Mouse (Mus musculus): Measurements from ENCODE around the gene Rgl3. TPM values are rescaled to one million over a fixed set of nuclear protein-coding genes. Genes with fewer than 3 reads are reported as not detected.

The Rgl3 gene
- polyA plus RNA-seq, 1 experiment from 2014 or later = 1.3 TPM

GRCm38 (mm10) chr9:21988421-21989101 is 685 bp downstream of the Rgl3 start:
- ATAC-seq (ENCODE audit: low FRiP score) = no peak; the same call in 1 of the 2 replicates
- Histone ChIP-seq H3K27me3 (ENCODE audit: control insufficient read depth, insufficient read depth, low read length) (peaks cover 58% of the 10 kb centered on the region), H3K9ac (peak overlapping the region; percentile 12), H3K4me2 (replicated peaks) (peak overlapping the region; percentile 49), H3K4me3 (replicated peaks; ENCODE audit: low read length) (peak overlapping the region; percentile 22), H3K9me3 (ENCODE audit: control insufficient read depth, low read length) (no peaks in the 10 kb centered on the region), H3K36me3 (replicated peaks; ENCODE audit: control insufficient read depth, insufficient read depth) (no peaks in the 10 kb centered on the region), H3K4me1 (replicated peaks; ENCODE audit: control insufficient read depth, insufficient read depth, low read length) (peaks cover 18% of the 10 kb centered on the region; the same call in 1 of the 2 replicates), H3K27ac (no peak overlapping the region)
- no peak for DNase-seq (ENCODE audit: low spot score)
- WGBS = 1% methylated on average over 32 of the region's 32 CpGs

- no peak for DNase-seq (ENCODE audit: low spot score)
- no peak for ATAC-seq (ENCODE audit: low FRiP score)
- Histone ChIP-seq H3K9ac (no peak overlapping the region), H3K4me1 (replicated peaks; ENCODE audit: control insufficient read depth, insufficient read depth, low read length) (peaks cover 18% of the 10 kb centered on the region; the same call in 1 of the 2 replicates), H3K4me3 (replicated peaks; ENCODE audit: low read length) (peak overlapping the region; percentile 22), H3K4me2 (replicated peaks) (peak overlapping the region; percentile 49), H3K36me3 (replicated peaks; ENCODE audit: control insufficient read depth, insufficient read depth) (no peaks in the 10 kb centered on the region), H3K9me3 (ENCODE audit: control insufficient read depth, low read length) (no peaks in the 10 kb centered on the region), H3K27me3 (ENCODE audit: control insufficient read depth, insufficient read depth, low read length) (peaks cover 58% of the 10 kb centered on the region), H3K27ac (no peak overlapping the region)
- 8% methylated on average over 36 of the region's 36 CpGs for WGBS
Measured at GRCm38 (mm10) chr9:21987592-21988342, 1.5 kb downstream of the Rgl3 start.

GRCm38 (mm10) chr9:21983911-21984310 is 5.3 kb downstream of the Rgl3 start:
- no peak for ATAC-seq (ENCODE audit: low FRiP score)
- Histone ChIP-seq H3K4me1 (replicated peaks; ENCODE audit: control insufficient read depth, insufficient read depth, low read length) (peaks cover 10% of the 10 kb centered on the region; the same call in 1 of the 2 replicates), H3K4me2 (replicated peaks) (no peak overlapping the region), H3K9ac (no peak overlapping the region), H3K9me3 (ENCODE audit: control insufficient read depth, low read length) (no peaks in the 10 kb centered on the region), H3K27ac (no peak overlapping the region), H3K4me3 (replicated peaks; ENCODE audit: low read length) (no peak overlapping the region), H3K27me3 (ENCODE audit: control insufficient read depth, insufficient read depth, low read length) (peaks cover 28% of the 10 kb centered on the region), H3K36me3 (replicated peaks; ENCODE audit: control insufficient read depth, insufficient read depth) (no peaks in the 10 kb centered on the region)
- no peak for DNase-seq (ENCODE audit: low spot score)
- WGBS = 32% methylated on average over 3 of the region's 3 CpGs

GRCm38 (mm10) chr9:21978398-21979128 is 10.7 kb downstream of the Rgl3 start:
- WGBS = 91% methylated on average over 4 of the region's 4 CpGs
- H3K4me2 ChIP-seq (replicated peaks) = no peak overlapping the region
- DNase-seq (ENCODE audit: low spot score) = no peak

GRCm38 (mm10) chr9:21977972-21978371 is 11.3 kb downstream of the Rgl3 start:
- H3K4me2 ChIP-seq (replicated peaks) = no peak overlapping the region
- no peak overlapping the region for H3K4me3 ChIP-seq (replicated peaks; ENCODE audit: low read length)
- 34% methylated on average over 2 of the region's 2 CpGs for WGBS
- no peak for ATAC-seq (ENCODE audit: low FRiP score)
- H3K36me3 ChIP-seq (replicated peaks; ENCODE audit: control insufficient read depth, insufficient read depth) = no peaks in the 10 kb centered on the region
- no peaks in the 10 kb centered on the region for H3K27me3 ChIP-seq (ENCODE audit: control insufficient read depth, insufficient read depth, low read length)
- H3K9ac ChIP-seq = no peak overlapping the region
- H3K4me1 ChIP-seq (replicated peaks; ENCODE audit: control insufficient read depth, insufficient read depth, low read length) = no peaks in the 10 kb centered on the region
- H3K9me3 ChIP-seq (ENCODE audit: control insufficient read depth, low read length) = no peaks in the 10 kb centered on the region
- no peak for DNase-seq (ENCODE audit: low spot score)
- H3K27ac ChIP-seq = no peak overlapping the region

More at GRCm38 (mm10) chr9:21978398-21979128, 10.7 kb downstream of the Rgl3 start:
- Histone ChIP-seq H3K4me1 (replicated peaks; ENCODE audit: control insufficient read depth, insufficient read depth, low read length) (no peaks in the 10 kb centered on the region), H3K36me3 (replicated peaks; ENCODE audit: control insufficient read depth, insufficient read depth) (no peaks in the 10 kb centered on the region), H3K4me3 (replicated peaks; ENCODE audit: low read length) (no peak overlapping the region), H3K9ac (no peak overlapping the region), H3K9me3 (ENCODE audit: control insufficient read depth, low read length) (no peaks in the 10 kb centered on the region), H3K27me3 (ENCODE audit: control insufficient read depth, insufficient read depth, low read length) (no peaks in the 10 kb centered on the region), H3K27ac (no peak overlapping the region)
- ATAC-seq (ENCODE audit: low FRiP score) = no peak

- 87% methylated on average over 5 of the region's 5 CpGs for WGBS
Measured at GRCm38 (mm10) chr9:21977331-21977730, 11.9 kb downstream of the Rgl3 start.

GRCm38 (mm10) chr9:21976626-21977175 is 12.5 kb downstream of the Rgl3 start:
- Histone ChIP-seq H3K27me3 (ENCODE audit: control insufficient read depth, insufficient read depth, low read length) (no peaks in the 10 kb centered on the region), H3K36me3 (replicated peaks; ENCODE audit: control insufficient read depth, insufficient read depth) (no peaks in the 10 kb centered on the region), H3K4me1 (replicated peaks; ENCODE audit: control insufficient read depth, insufficient read depth, low read length) (no peaks in the 10 kb centered on the region), H3K27ac (no peak overlapping the region), H3K9me3 (ENCODE audit: control insufficient read depth, low read length) (no peaks in the 10 kb centered on the region), H3K4me2 (replicated peaks) (no peak overlapping the region), H3K4me3 (replicated peaks; ENCODE audit: low read length) (no peak overlapping the region), H3K9ac (no peak overlapping the region)
- DNase-seq (ENCODE audit: low spot score) (no peak), ATAC-seq (ENCODE audit: low FRiP score) (no peak)
- WGBS = 83% methylated on average over 10 of the region's 10 CpGs

More at GRCm38 (mm10) chr9:21977331-21977730, 11.9 kb downstream of the Rgl3 start:
- no peak overlapping the region for H3K4me2 ChIP-seq (replicated peaks)
- no peaks in the 10 kb centered on the region for H3K4me1 ChIP-seq (replicated peaks; ENCODE audit: control insufficient read depth, insufficient read depth, low read length)
- H3K27ac ChIP-seq = no peak overlapping the region
- no peaks in the 10 kb centered on the region for H3K36me3 ChIP-seq (replicated peaks; ENCODE audit: control insufficient read depth, insufficient read depth)
- ATAC-seq (ENCODE audit: low FRiP score) (no peak), DNase-seq (ENCODE audit: low spot score) (no peak)
- no peak overlapping the region for H3K9ac ChIP-seq
- no peaks in the 10 kb centered on the region for H3K9me3 ChIP-seq (ENCODE audit: control insufficient read depth, low read length)
- no peak overlapping the region for H3K4me3 ChIP-seq (replicated peaks; ENCODE audit: low read length)
- no peaks in the 10 kb centered on the region for H3K27me3 ChIP-seq (ENCODE audit: control insufficient read depth, insufficient read depth, low read length)

- Histone ChIP-seq H3K27me3 (ENCODE audit: control insufficient read depth, insufficient read depth, low read length) (no peaks in the 10 kb centered on the region), H3K9ac (no peak overlapping the region), H3K9me3 (ENCODE audit: control insufficient read depth, low read length) (no peaks in the 10 kb centered on the region), H3K4me2 (replicated peaks) (no peak overlapping the region), H3K27ac (no peak overlapping the region), H3K4me3 (replicated peaks; ENCODE audit: low read length) (no peak overlapping the region), H3K36me3 (replicated peaks; ENCODE audit: control insufficient read depth, insufficient read depth) (no peaks in the 10 kb centered on the region), H3K4me1 (replicated peaks; ENCODE audit: control insufficient read depth, insufficient read depth, low read length) (no peaks in the 10 kb centered on the region)
- 94% methylated on average over 4 of the region's 4 CpGs for WGBS
- DNase-seq (ENCODE audit: low spot score) (no peak), ATAC-seq (ENCODE audit: low FRiP score) (no peak)
Measured at GRCm38 (mm10) chr9:21969304-21969703, 19.9 kb downstream of the Rgl3 start.

GRCm38 (mm10) chr9:21968883-21969282 is 20.4 kb downstream of the Rgl3 start:
- 72% methylated on average over 6 of the region's 6 CpGs for WGBS

More at GRCm38 (mm10) chr9:21968883-21969282, 20.4 kb downstream of the Rgl3 start:
- no peaks in the 10 kb centered on the region for H3K4me1 ChIP-seq (replicated peaks; ENCODE audit: control insufficient read depth, insufficient read depth, low read length)
- DNase-seq (ENCODE audit: low spot score) = no peak
- no peak overlapping the region for H3K4me3 ChIP-seq (replicated peaks; ENCODE audit: low read length)
- no peaks in the 10 kb centered on the region for H3K36me3 ChIP-seq (replicated peaks; ENCODE audit: control insufficient read depth, insufficient read depth)
- no peak overlapping the region for H3K27ac ChIP-seq
- H3K9ac ChIP-seq = no peak overlapping the region
- H3K9me3 ChIP-seq (ENCODE audit: control insufficient read depth, low read length) = no peaks in the 10 kb centered on the region
- ATAC-seq (ENCODE audit: low FRiP score) = no peak
- no peak overlapping the region for H3K4me2 ChIP-seq (replicated peaks)
- H3K27me3 ChIP-seq (ENCODE audit: control insufficient read depth, insufficient read depth, low read length) = no peaks in the 10 kb centered on the region
